Mouse (Mus musculus) bone marrow, adult 2 months (tissue): ENCODE measurements at regions not wholly inside any gene's neighbourhood (a gene's known extent, or its start where the extent isn't known, plus 50 kb on each side); places are given as distances from the start of the nearest gene placed in this dataset.

Experiments used
- H3K27ac ChIP-seq: fragments of 200-500 bp; 2 replicates; pipeline ENCODE4 v1.5.1; 2012; ENCODE audit warnings: low read depth, mild to moderate bottlenecking, control low read depth, inconsistent platforms, low read length; ENCODE audit not compliant: control insufficient read depth, poor library complexity, insufficient read depth
- H3K4me1 ChIP-seq: fragments of 200-500 bp; 2 replicates; pipeline ENCODE4 v1.6.1; 2011; ENCODE audit warnings: low read length; ENCODE audit not compliant: control insufficient read depth, insufficient read depth
- H3K4me3 ChIP-seq: fragments of 200-500 bp; replicated peaks from 2 replicates; pipeline ENCODE3; 2011; ENCODE audit warnings: mild to moderate bottlenecking, low read depth, low read length, control low read depth; ENCODE audit not compliant: control insufficient read depth
- CTCF ChIP-seq: fragments of 200-500 bp; IDR thresholded peaks from 2 replicates; pipeline ENCODE4 v1.5.1; 2011; ENCODE audit warnings: low read length, control low read depth; ENCODE audit not compliant: control insufficient read depth, insufficient read depth
- POLR2A ChIP-seq: fragments of 200-500 bp; IDR thresholded peaks from 2 replicates; pipeline ENCODE4 v1.6.1; 2011; ENCODE audit warnings: low read depth, mild to moderate bottlenecking, control low read depth, low read length, borderline replicate concordance; ENCODE audit not compliant: control insufficient read depth
- WGBS: fragments of 180-500 bp; shearing (Covaris S2); methylation state at CpG from one replicate; pipeline ENCODE4 v1.1.7; 2018; 5-methylcytosine and 5-hydroxymethylcytosine counted together

- TF ChIP-seq CTCF (no peak), POLR2A (no peak)
- Histone ChIP-seq H3K4me1 (no peaks in the 10 kb centered on the region), H3K27ac (no peak overlapping the region), H3K4me3 (no peak overlapping the region)
- 81% methylated on average over 5 of the region's 5 CpGs for WGBS
These were observed 84.6 kb upstream of the Ptgfrn start for GRCm38 (mm10) chr3:101194725-101195124.

GRCm38 (mm10) chr3:101194319-101194718 lies 84.2 kb upstream of the Ptgfrn start:
- WGBS, result 73% methylated on average over 5 of the region's 5 CpGs
- Histone ChIP-seq H3K27ac (no peak overlapping the region), H3K4me3 (no peak overlapping the region), H3K4me1 (no peaks in the 10 kb centered on the region)
- TF ChIP-seq POLR2A, result no peak
- TF ChIP-seq CTCF, result no peak

- Histone ChIP-seq H3K4me3 (no peak overlapping the region), H3K4me1 (no peaks in the 10 kb centered on the region), H3K27ac (no peak overlapping the region)
- 86% methylated on average over 7 of the region's 7 CpGs for WGBS
- no peak for TF ChIP-seq CTCF
- no peak for TF ChIP-seq POLR2A
These were observed 81.4 kb upstream of the Ptgfrn start for GRCm38 (mm10) chr3:101191298-101191986.

GRCm38 (mm10) chr3:101181958-101182357 lies 71.9 kb upstream of the Ptgfrn start:
- WGBS, result 81% methylated on average over 11 of the region's 11 CpGs
- H3K27ac ChIP-seq, result no peak overlapping the region
- no peaks in the 10 kb centered on the region for H3K4me1 ChIP-seq
- TF ChIP-seq CTCF (no peak), POLR2A (no peak)
- H3K4me3 ChIP-seq, result no peak overlapping the region

- Histone ChIP-seq H3K27ac (no peak overlapping the region), H3K4me1 (no peaks in the 10 kb centered on the region), H3K4me3 (no peak overlapping the region)
- WGBS, result 84% methylated on average over 6 of the region's 6 CpGs
- TF ChIP-seq CTCF (no peak), POLR2A (no peak)
These were observed 63.9 kb upstream of the Ptgfrn start for GRCm38 (mm10) chr3:101173954-101174353.

GRCm38 (mm10) chr3:101170037-101171019 lies 60.2 kb upstream of the Ptgfrn start:
- Histone ChIP-seq H3K27ac (no peak overlapping the region), H3K4me1 (no peaks in the 10 kb centered on the region), H3K4me3 (no peak overlapping the region)
- no peak for TF ChIP-seq POLR2A
- TF ChIP-seq CTCF, result no peak
- WGBS, result 87% methylated on average over 15 of the region's 15 CpGs

- Histone ChIP-seq H3K4me1 (no peaks in the 10 kb centered on the region), H3K4me3 (no peak overlapping the region), H3K27ac (no peak overlapping the region)
- TF ChIP-seq POLR2A (no peak), CTCF (no peak)
- 81% methylated on average over 1 of the region's 1 CpGs for WGBS
These were observed 56.9 kb upstream of the Ptgfrn start for GRCm38 (mm10) chr3:101167026-101167425.

- Histone ChIP-seq H3K4me1 (no peaks in the 10 kb centered on the region), H3K4me3 (no peak overlapping the region), H3K27ac (no peak overlapping the region)
- no peak for TF ChIP-seq CTCF
- TF ChIP-seq POLR2A, result no peak
- 76% methylated on average over 7 of the region's 7 CpGs for whole genome bisulfite sequencing
These were observed 56.5 kb upstream of the Ptgfrn start for GRCm38 (mm10) chr3:101166580-101166979.
